In the genomic region with DNA sequence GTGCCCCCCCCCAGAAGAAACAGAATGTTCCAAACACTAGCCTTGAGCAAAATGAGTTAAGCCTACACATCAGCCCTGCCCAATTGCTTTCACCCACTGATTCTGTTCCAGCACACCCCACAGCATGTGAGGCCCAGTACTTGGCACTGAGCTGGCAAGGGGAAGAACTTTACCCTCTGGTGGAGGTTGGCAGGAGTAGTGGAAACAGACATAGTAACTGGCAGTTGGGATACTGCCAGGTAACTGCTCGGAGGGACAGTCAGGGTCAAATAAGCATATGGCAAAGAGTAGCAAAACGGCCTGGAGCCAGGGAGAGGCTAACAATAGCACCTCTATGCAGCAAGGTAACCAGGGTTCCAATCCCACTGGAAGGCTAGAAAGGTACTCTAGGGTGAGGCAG, we compare ENCODE assay signal across 12 mouse cellular contexts. TPM values are rescaled to one million over a fixed set of nuclear protein-coding genes. Genes with fewer than 3 reads are reported as not detected.
A peak's percentile ranks its signal among the peaks of the same experiment; 100 is the strongest.
DNase-seq lines count a peak whose midpoint lies in the region; ATAC-seq and TF ChIP-seq lines count a peak whose summit lies in the region.
"Had no signal": no experiment of that assay in that cellular context is flagged by ENCODE, and none has a peak within 500 bp of the region (broad histone marks: within the 10 kb centered on the region; RNA-seq: fewer than 3 reads in every experiment).

No protein-coding gene starts in this region.

- H3K27ac ChIP-seq in heart, embryonic 12.5 days (ENCODE audit: poor library complexity, severe bottlenecking): no peak overlapping the region
- H3K27ac ChIP-seq: embryonic facial prominence, embryonic 12.5 days; limb, embryonic 15.5 days; neural tube, embryonic 13.5 days had no signal

- WGBS in heart, embryonic 12.5 days: 59% methylated on average over 2 of the region's 2 CpGs

- H3K4me1 ChIP-seq in heart, embryonic 12.5 days (replicated peaks): no peaks in the 10 kb centered on the region
- H3K4me1 ChIP-seq: embryonic facial prominence, embryonic 12.5 days; neural tube, embryonic 13.5 days had no signal

- H3K4me2 ChIP-seq in heart, embryonic 12.5 days: no peak overlapping the region
- H3K4me2 ChIP-seq: embryonic facial prominence, embryonic 12.5 days; limb, embryonic 15.5 days; neural tube, embryonic 13.5 days had no signal

- TF ChIP-seq CTCF in brain, embryonic 14.5 days (IDR thresholded peaks at IDR 0.05; ENCODE audit: borderline replicate concordance, extremely low read depth, insufficient read depth, insufficient read length): no peak

- H3K36me3 ChIP-seq in heart, embryonic 12.5 days: no peaks in the 10 kb centered on the region
- H3K36me3 ChIP-seq: embryonic facial prominence, embryonic 12.5 days; limb, embryonic 15.5 days; neural tube, embryonic 13.5 days had no signal

- intact Hi-C loops in heart, postnatal 36 days (cut with DNase I): loop anchor here (2.0 to 5.0 kb wide), 2 partner anchors 28 to 1002 kb away; no protein-coding TSS in a partner anchor

- H3K27me3 ChIP-seq in heart, embryonic 12.5 days (replicated peaks): no peaks in the 10 kb centered on the region
- H3K27me3 ChIP-seq: embryonic facial prominence, embryonic 12.5 days; limb, embryonic 15.5 days; neural tube, embryonic 13.5 days had no signal

- H3K9me3 ChIP-seq in heart, embryonic 12.5 days (replicated peaks): no peaks in the 10 kb centered on the region
- H3K9me3 ChIP-seq: embryonic facial prominence, embryonic 12.5 days; limb, embryonic 15.5 days; neural tube, embryonic 13.5 days had no signal

- H3K9ac ChIP-seq in heart, embryonic 12.5 days: no peak overlapping the region
- H3K9ac ChIP-seq: embryonic facial prominence, embryonic 12.5 days; limb, embryonic 15.5 days; neural tube, embryonic 13.5 days had no signal

- no peak overlapping the region for H3K4me3 ChIP-seq in heart, embryonic 12.5 days
- H3K4me3 ChIP-seq: embryonic facial prominence, embryonic 12.5 days; limb, embryonic 15.5 days; neural tube, embryonic 13.5 days had no signal

- DNase-seq in heart, adult 18-20 months: peak; percentile 78 to 89
- DNase-seq in 3T3-L1 (ENCODE audit: low read depth, low spot score): peak; percentile 38
- DNase-seq in brain, embryonic 14.5 days (ENCODE audit: low read depth): peak; percentile 24
- DNase-seq in heart, postnatal 36 days: peak; percentile 47 to 57
- DNase-seq in retina, embryonic 14.5 days (ENCODE audit: low spot score): no peak
- no peak for DNase-seq in spleen, postnatal 36 days (ENCODE audit: low spot score in 2 of 2)

- ATAC-seq in heart, embryonic 12.5 days (ENCODE audit: insufficient number of reproducible peaks, low FRiP score): no peak

- TF ChIP-seq POLR2A in brain, embryonic 14.5 days (IDR thresholded peaks at IDR 0.05; ENCODE audit: borderline replicate concordance, extremely low read depth, insufficient read depth, insufficient read length, poor library complexity, severe bottlenecking): no peak

RNA-seq across cellular contexts. Expression of a gene that starts 7.2 kb away (rescaled TPM):
- total RNA-seq in heart, adult 18-20 months (2021): 10 to 100 TPM; 19.9 to 26.0 TPM
- polyA plus RNA-seq in heart, embryonic 12.5 days (2016; fragmentation: Nextera tagmentation; extraction: Ambion mirVana): 30.2 TPM in 2 replicates
- 59.3 and 63.1 TPM in 2 replicates for polyA plus RNA-seq in brain, embryonic 14.5 days (2012; rRNA removed)
- total RNA-seq in heart, postnatal 36 days (2021): 10 to 100 TPM; 22.5 to 27.8 TPM

RNA-seq across cellular contexts. Expression of a gene that starts 8.0 kb away (rescaled TPM):
- not detected for total RNA-seq in heart, adult 18-20 months (2021)
- not detected in 2 replicates for polyA plus RNA-seq in heart, embryonic 12.5 days (2016; fragmentation: Nextera tagmentation; extraction: Ambion mirVana)
- polyA plus RNA-seq in brain, embryonic 14.5 days (2012; rRNA removed): 0.50 and 0.70 TPM in 2 replicates
- not detected for total RNA-seq in heart, postnatal 36 days (2021)
- total RNA-seq: megakaryocyte-erythroid progenitor cell, adult 5-6 weeks had no signal
- polyA plus RNA-seq: embryonic facial prominence, embryonic 12.5 days; limb, embryonic 15.5 days; neural tube, embryonic 13.5 days had no signal

RNA-seq across cellular contexts. Expression of a gene that starts 10.9 kb away (rescaled TPM):
- 100 to 1,000 TPM; 206 to 302 TPM for total RNA-seq in heart, adult 18-20 months (2021)
- polyA plus RNA-seq in heart, embryonic 12.5 days (2016; fragmentation: Nextera tagmentation; extraction: Ambion mirVana): 0.18 and 0.28 TPM in 2 replicates
- polyA plus RNA-seq in brain, embryonic 14.5 days (2012; rRNA removed): 0.24 and 0.29 TPM in 2 replicates
- total RNA-seq in heart, postnatal 36 days (2021): 100 to 1,000 TPM; 289 to 330 TPM
- total RNA-seq: MEL had no signal

RNA-seq across cellular contexts. Expression of a gene that starts 56.4 kb away (rescaled TPM):
- total RNA-seq in heart, adult 18-20 months (2021): 1 to 10 TPM; 2.9 to 4.7 TPM
- 6.1 and 7.6 TPM in 2 replicates for polyA plus RNA-seq in heart, embryonic 12.5 days (2016; fragmentation: Nextera tagmentation; extraction: Ambion mirVana)
- polyA plus RNA-seq in brain, embryonic 14.5 days (2012; rRNA removed): 0.85 and 1.4 TPM in 2 replicates
- total RNA-seq in heart, postnatal 36 days (2021): 1 to 10 TPM; 6.5 to 7.4 TPM

Comparison
In these comparisons a context has a peak if more than half of its experiments do, and no peak if none do; other contexts are left out.
1. DNase-seq: peak in heart, adult 18-20 months (2 of 2), 3T3-L1 (single experiment), brain, embryonic 14.5 days (single experiment) and heart, postnatal 36 days (2 of 2); none in retina, embryonic 14.5 days (single experiment) and spleen, postnatal 36 days (0 of 2).